Mouse (Mus musculus) C2C12 (cell line): ENCODE measurements around the gene Lsm11.

Experiments used
- CEBPB ChIP-seq: IDR thresholded peaks from one replicate; pipeline ENCODE4 v1.6.1; 2011; ENCODE audit warnings: low read depth, mild to moderate bottlenecking, control low read depth, moderate library complexity
- CTCF ChIP-seq: IDR thresholded peaks from one replicate; pipeline ENCODE4 v1.5.1; 2011; ENCODE audit not compliant: control insufficient read depth, insufficient read depth, insufficient read length
- FOSL1 ChIP-seq: IDR thresholded peaks from one replicate; pipeline ENCODE4 v1.8.0; 2011; ENCODE audit warnings: mild to moderate bottlenecking, low read length; ENCODE audit not compliant: poor library complexity, insufficient read depth, severe bottlenecking
- MAX ChIP-seq: IDR thresholded peaks from one replicate; pipeline ENCODE4 v1.6.1; 2011; ENCODE audit warnings: mild to moderate bottlenecking, control low read depth
- MYOD1 ChIP-seq: IDR thresholded peaks from one replicate; pipeline ENCODE4 v1.6.1; 2011; ENCODE audit warnings: low read depth; ENCODE audit not compliant: control insufficient read depth, insufficient read length
- MYOG ChIP-seq: IDR thresholded peaks from one replicate; pipeline ENCODE4 v1.6.1; 2011; ENCODE audit not compliant: control insufficient read depth, insufficient read length; ENCODE audit errors: extremely low read depth
- USF1 ChIP-seq: IDR thresholded peaks from one replicate; pipeline ENCODE4 v1.6.1; 2011; ENCODE audit warnings: low read depth, mild to moderate bottlenecking, control low read depth, moderate library complexity

DNA sequence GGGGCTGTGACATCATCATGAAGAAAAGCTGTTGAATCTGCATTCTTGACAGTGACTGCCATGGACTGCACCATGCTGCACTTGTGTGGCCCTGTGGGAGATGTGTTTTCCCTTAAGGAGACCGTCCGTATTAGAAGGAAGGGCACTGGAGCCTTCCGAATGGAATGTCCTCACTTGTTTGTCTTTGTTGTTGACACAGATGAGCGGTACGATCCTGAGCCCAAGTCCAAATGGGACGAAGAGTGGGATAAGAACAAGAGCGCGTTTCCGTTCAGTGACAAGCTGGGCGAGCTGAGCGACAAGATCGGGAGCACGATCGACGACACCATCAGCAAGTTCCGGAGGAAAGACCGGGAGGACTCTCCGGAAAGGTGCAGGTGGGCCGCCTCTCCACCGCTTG is 54.3 kb downstream of the Lsm11 start:
- TF ChIP-seq CTCF = no peak
- no peak for TF ChIP-seq CEBPB
- TF ChIP-seq MYOG = no peak
- TF ChIP-seq USF1 = no peak
- no peak for TF ChIP-seq MYOD1
- no peak for TF ChIP-seq MAX
- TF ChIP-seq FOSL1 = no peak
